Mouse (Mus musculus): Measurements from ENCODE around the gene 1700037C18Rik. TPM values are rescaled to one million over a fixed set of nuclear protein-coding genes. Genes with fewer than 3 reads are reported as not detected.
A peak's percentile ranks its signal among the peaks of the same experiment; 100 is the strongest.
"Not testable (repeated sequence)": the region's sequence is repeated elsewhere in the genome, so short reads cannot be mapped to it uniquely, and the experiment has no call there.

Gene 1700037C18Rik
- polyA plus RNA-seq, 1 experiment from 2014 or later = 7.0 TPM

- Histone ChIP-seq H3K27ac (ENCODE audit: low read depth, low read length) (no peak overlapping the region), H3K4me1 (ENCODE audit: control insufficient read depth, insufficient read depth, low read length) (no peaks in the 10 kb centered on the region), H3K9ac (ENCODE audit: low read depth, low read length) (no peak overlapping the region), H3K9me3 (ENCODE audit: control insufficient read depth, low read length) (no peaks in the 10 kb centered on the region), H3K27me3 (ENCODE audit: control insufficient read depth, insufficient read depth, low read length) (no peaks in the 10 kb centered on the region), H3K4me2 (replicated peaks; ENCODE audit: low read depth, low read length) (no peak overlapping the region), H3K4me3 (ENCODE audit: low read length) (no peak overlapping the region), H3K36me3 (ENCODE audit: control insufficient read depth, insufficient read depth, low read length) (no peaks in the 10 kb centered on the region)
- WGBS = 34% methylated on average over 12 of the region's 12 CpGs
- ATAC-seq (ENCODE audit: low FRiP score, low TSS enrichment) = 0 out of 2 replicates have a peak, but pooled peaks have one; percentile 20
Observed at GRCm38 (mm10) chr16:3852586-3852985, 55.9 kb downstream of the 1700037C18Rik start.

- H3K9ac ChIP-seq (ENCODE audit: low read depth, low read length); H3K36me3 ChIP-seq (ENCODE audit: control insufficient read depth, insufficient read depth, low read length); H3K4me1 ChIP-seq (ENCODE audit: control insufficient read depth, insufficient read depth, low read length); H3K4me3 ChIP-seq (ENCODE audit: low read length); H3K9me3 ChIP-seq (ENCODE audit: control insufficient read depth, low read length); ATAC-seq (ENCODE audit: low FRiP score, low TSS enrichment); H3K27ac ChIP-seq (ENCODE audit: low read depth, low read length); H3K27me3 ChIP-seq (ENCODE audit: control insufficient read depth, insufficient read depth, low read length); H3K4me2 ChIP-seq (replicated peaks; ENCODE audit: low read depth, low read length): not testable (repeated sequence)
- 87% methylated on average over 11 of the region's 13 CpGs for WGBS
Observed at GRCm38 (mm10) chr16:3851301-3851700, 57.2 kb downstream of the 1700037C18Rik start.

DNA sequence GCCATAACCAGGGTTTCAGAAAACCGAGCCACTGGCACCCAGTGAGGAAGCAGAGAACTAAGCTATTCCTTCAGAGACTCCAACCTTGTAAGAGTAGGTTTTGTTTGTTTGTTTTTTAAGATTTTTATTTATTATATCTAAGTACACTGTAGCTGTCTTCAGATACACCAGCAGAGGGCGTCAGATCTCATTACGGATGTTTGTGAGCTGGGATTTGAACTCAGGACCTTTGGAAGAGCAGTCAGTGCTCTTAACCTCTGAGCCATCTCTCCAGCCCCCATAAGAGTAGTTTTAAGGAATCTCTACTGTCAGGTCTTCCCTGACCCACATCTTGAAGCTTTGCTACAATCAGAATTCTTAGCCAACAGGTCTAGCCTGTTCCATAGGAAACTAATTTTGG, 60.1 kb downstream of the 1700037C18Rik start:
- Histone ChIP-seq H3K4me3 (ENCODE audit: low read length) (no peak overlapping the region), H3K9me3 (ENCODE audit: control insufficient read depth, low read length) (no peaks in the 10 kb centered on the region), H3K36me3 (ENCODE audit: control insufficient read depth, insufficient read depth, low read length) (no peaks in the 10 kb centered on the region), H3K4me2 (replicated peaks; ENCODE audit: low read depth, low read length) (no peak overlapping the region), H3K9ac (ENCODE audit: low read depth, low read length) (no peak overlapping the region), H3K27me3 (ENCODE audit: control insufficient read depth, insufficient read depth, low read length) (no peaks in the 10 kb centered on the region), H3K4me1 (ENCODE audit: control insufficient read depth, insufficient read depth, low read length) (no peaks in the 10 kb centered on the region), H3K27ac (ENCODE audit: low read depth, low read length) (no peak overlapping the region)
- WGBS = 76% methylated on average over 3 of the region's 3 CpGs
- ATAC-seq (ENCODE audit: low FRiP score, low TSS enrichment) = no peak

DNA sequence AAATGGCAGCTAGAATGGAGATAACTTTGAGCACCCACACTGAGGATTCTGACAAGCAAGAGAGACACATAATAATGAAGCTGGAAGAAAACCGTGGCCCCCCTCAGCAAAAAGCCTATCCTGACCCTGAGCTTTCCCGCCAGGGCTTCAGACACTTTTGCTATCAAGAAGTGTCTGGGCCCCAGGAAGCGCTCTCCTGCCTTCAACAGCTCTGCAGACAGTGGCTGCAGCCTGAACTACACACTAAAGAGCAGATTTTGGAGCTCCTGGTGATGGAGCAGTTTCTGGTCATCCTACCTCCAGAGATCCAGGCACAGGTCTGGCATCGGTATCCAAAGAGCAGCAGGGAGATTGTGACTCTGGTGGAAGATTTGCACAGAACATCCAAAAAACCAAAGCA, 60.6 kb downstream of the 1700037C18Rik start:
- no peaks in the 10 kb centered on the region for H3K27me3 ChIP-seq (ENCODE audit: control insufficient read depth, insufficient read depth, low read length)
- H3K4me2 ChIP-seq (replicated peaks; ENCODE audit: low read depth, low read length) = peak overlapping the region; percentile 41
- H3K27ac ChIP-seq (ENCODE audit: low read depth, low read length) = no peak overlapping the region
- no peaks in the 10 kb centered on the region for H3K36me3 ChIP-seq (ENCODE audit: control insufficient read depth, insufficient read depth, low read length)
- no peaks in the 10 kb centered on the region for H3K9me3 ChIP-seq (ENCODE audit: control insufficient read depth, low read length)
- 64% methylated on average over 4 of the region's 4 CpGs for WGBS
- H3K4me3 ChIP-seq (ENCODE audit: low read length) = peak overlapping the region; percentile 64; the same call in 1 of the 2 replicates
- H3K4me1 ChIP-seq (ENCODE audit: control insufficient read depth, insufficient read depth, low read length) = no peaks in the 10 kb centered on the region
- 0 out of 2 replicates have a peak overlapping the region, but pooled peaks have one; percentile 60 for H3K9ac ChIP-seq (ENCODE audit: low read depth, low read length)
- no peak for ATAC-seq (ENCODE audit: low FRiP score, low TSS enrichment)

DNA sequence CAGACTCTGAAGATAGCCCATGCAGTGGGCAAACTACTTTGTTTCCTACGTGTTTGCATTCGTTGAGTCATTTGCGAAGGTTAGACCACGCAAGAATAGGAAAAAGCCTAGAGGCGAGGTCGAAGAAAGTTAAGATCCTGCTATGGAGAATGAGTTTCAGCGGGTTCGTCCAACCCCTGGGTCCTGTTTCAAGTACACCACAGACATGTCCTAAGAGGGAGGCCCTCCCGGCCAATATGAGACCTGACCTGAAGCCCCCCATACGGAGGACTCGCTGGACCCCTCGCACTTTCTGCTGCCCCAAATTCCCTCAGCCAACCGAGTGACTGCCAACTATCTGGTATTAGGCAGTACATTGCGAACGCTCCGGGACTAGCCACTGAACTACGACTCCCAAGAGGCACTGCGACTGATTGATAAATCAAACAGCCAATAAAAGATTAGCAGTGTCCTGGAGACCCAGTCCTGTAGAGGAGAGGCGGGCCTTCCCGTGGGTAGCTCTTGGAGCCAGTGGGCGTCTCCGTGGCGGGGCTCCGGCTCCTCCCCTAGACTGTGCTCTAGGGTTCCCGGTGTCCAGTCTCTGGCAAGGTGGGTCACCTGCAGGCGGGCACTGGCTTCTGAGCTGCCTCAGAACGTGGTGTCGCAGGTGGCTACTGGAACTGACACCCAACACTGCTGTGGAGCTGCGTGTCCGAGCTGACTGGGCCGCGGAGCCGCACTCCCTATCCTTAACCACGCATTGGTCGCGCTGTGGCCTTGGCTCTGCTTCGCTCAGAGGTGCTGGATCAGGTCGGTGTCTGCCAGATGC, 61.6 kb downstream of the 1700037C18Rik start, which contains the start of gene Zfp174:
Zfp174 (plus strand) TSS at position 558 of the 808 bp plus-strand sequence.
- Histone ChIP-seq H3K9me3 (ENCODE audit: control insufficient read depth, low read length) (no peaks in the 10 kb centered on the region), H3K27ac (ENCODE audit: low read depth, low read length) (no peak within 1 kb of the TSS), H3K4me3 (ENCODE audit: low read length) (peak within 1 kb of the TSS; percentile 64), H3K4me1 (ENCODE audit: control insufficient read depth, insufficient read depth, low read length) (no peaks in the 10 kb centered on the region), H3K4me2 (replicated peaks; ENCODE audit: low read depth, low read length) (peak within 1 kb of the TSS; percentile 59), H3K36me3 (ENCODE audit: control insufficient read depth, insufficient read depth, low read length) (no peaks in the 10 kb centered on the region), H3K27me3 (ENCODE audit: control insufficient read depth, insufficient read depth, low read length) (no peaks in the 10 kb centered on the region), H3K9ac (ENCODE audit: low read depth, low read length) (peak within 1 kb of the TSS; percentile 60; the same call in 1 of the 2 replicates)
- peak; percentile 99 for ATAC-seq (ENCODE audit: low FRiP score, low TSS enrichment)
- WGBS = 2% methylated on average over 38 of the region's 38 CpGs

Small RNA genes within 50 kb of the gene (microRNA-seq; reads per million reads assigned to microRNA genes)
- not detected for gene Gm23493

Other genes starting within 250 kb of the 1700037C18Rik start
- not detected in 2 replicates for gene Mefv, start 190.6 kb downstream of the 1700037C18Rik start, polyA plus RNA-seq (2014; fragmentation: Nextera tagmentation; extraction: Ambion mirVana)
- 26.9 and 29.4 TPM in 2 replicates for gene Zfp263, start 164.6 kb downstream of the 1700037C18Rik start, polyA plus RNA-seq (2014; fragmentation: Nextera tagmentation; extraction: Ambion mirVana)
- gene Olfr15, start 77.8 kb downstream of the 1700037C18Rik start, polyA plus RNA-seq (2014; fragmentation: Nextera tagmentation; extraction: Ambion mirVana) = not detected in 2 replicates
- 0.54 and 1.4 TPM in 2 replicates for gene Zfp174, start 61.4 kb downstream of the 1700037C18Rik start, polyA plus RNA-seq (2014; fragmentation: Nextera tagmentation; extraction: Ambion mirVana)
- 34.2 and 58.4 TPM in 2 replicates for gene Naa60, start 36.3 kb downstream of the 1700037C18Rik start, polyA plus RNA-seq (2014; fragmentation: Nextera tagmentation; extraction: Ambion mirVana)
- 3.7 and 7.1 TPM in 2 replicates for gene Zfp597, start 24.1 kb downstream of the 1700037C18Rik start, polyA plus RNA-seq (2014; fragmentation: Nextera tagmentation; extraction: Ambion mirVana)
- gene Gm20695, start 24.0 kb downstream of the 1700037C18Rik start, polyA plus RNA-seq (2014; fragmentation: Nextera tagmentation; extraction: Ambion mirVana) = 0.70 and 2.9 TPM in 2 replicates
- gene Cluap1, start 112 bp upstream of the 1700037C18Rik start, polyA plus RNA-seq (2014; fragmentation: Nextera tagmentation; extraction: Ambion mirVana) = 25.0 and 26.2 TPM in 2 replicates
- 1.7 and 2.1 TPM in 2 replicates for gene Nlrc3, start 67.9 kb upstream of the 1700037C18Rik start, polyA plus RNA-seq (2014; fragmentation: Nextera tagmentation; extraction: Ambion mirVana)
- gene Slx4, start 95.1 kb upstream of the 1700037C18Rik start, polyA plus RNA-seq (2014; fragmentation: Nextera tagmentation; extraction: Ambion mirVana) = 15.8 and 33.2 TPM in 2 replicates
- 4.6 and 8.0 TPM in 2 replicates for gene Dnase1, start 128.3 kb upstream of the 1700037C18Rik start, polyA plus RNA-seq (2014; fragmentation: Nextera tagmentation; extraction: Ambion mirVana)
- gene Trap1, start 169.1 kb upstream of the 1700037C18Rik start, polyA plus RNA-seq (2014; fragmentation: Nextera tagmentation; extraction: Ambion mirVana) = 95.9 and 116 TPM in 2 replicates

Data from kidney, embryonic 14.5 days (tissue).